Mouse (Mus musculus) leukemia stem cell, adult 10-12 weeks (primary cell): Measurements from ENCODE around the gene Olfr1137. TPM values are rescaled to one million over a fixed set of nuclear protein-coding genes. Genes with fewer than 3 reads are reported as not detected.

Source experiments
- polyA plus RNA-seq: library from polyadenylated mRNA; stranded (reverse); fragments of >175 nt; gene quantifications from 2 replicates; pipeline ENCODE4 v1.2.3, GENCODE M21; 2012; ENCODE audit warnings: low replicate concordance

Gene Olfr1137
- not detected in 2 replicates for polyA plus RNA-seq

GRCm38 (mm10) chr2:87713079-87713478 is at the start of gene Olfr1137:
TSS of gene Olfr1137 (minus strand) at chr2:87713179.

GRCm38 (mm10) chr2:87753891-87754290 is 40.9 kb upstream of the Olfr1137 start, which contains the start of gene Olfr1141:
TSS of gene Olfr1141 (minus strand) at chr2:87753991.

GRCm38 (mm10) chr2:87743452-87743851 is 30.5 kb upstream of the Olfr1137 start, which contains the start of gene Olfr1140:
TSS of gene Olfr1140 (plus strand) at chr2:87743752.

GRCm38 (mm10) chr2:87739878-87740277 is 26.9 kb upstream of the Olfr1137 start, which contains the start of gene Olfr1138:
TSS of gene Olfr1138 (minus strand) at chr2:87739978.

GRCm38 (mm10) chr2:87693847-87694246 is 19.1 kb downstream of the Olfr1137 start, which contains the start of gene Olfr1136:
TSS of gene Olfr1136 (minus strand) at chr2:87693947.

GRCm38 (mm10) chr2:87673564-87673963 is 39.4 kb downstream of the Olfr1137 start, which contains the start of gene Olfr1135:
TSS of gene Olfr1135 (minus strand) at chr2:87673664.

Other genes with a start within 250 kb of the Olfr1137 start
- not detected in 2 replicates for gene Pramel7, start 216.1 kb downstream of the Olfr1137 start, polyA plus RNA-seq
- gene Pramel6, start 206.6 kb downstream of the Olfr1137 start, polyA plus RNA-seq: not detected in 2 replicates
- not detected in 2 replicates for gene Olfr153, start 181.4 kb downstream of the Olfr1137 start, polyA plus RNA-seq
- not detected in 2 replicates for gene Olfr1128, start 167.6 kb downstream of the Olfr1137 start, polyA plus RNA-seq
- gene Olfr1129, start 139.3 kb downstream of the Olfr1137 start, polyA plus RNA-seq: not detected in 2 replicates
- 0.07 TPM in 1 of 2 replicates, not detected in the other for gene Olfr1130, start 107.0 kb downstream of the Olfr1137 start, polyA plus RNA-seq
- not detected in 2 replicates for gene Olfr1131, start 86.1 kb downstream of the Olfr1137 start, polyA plus RNA-seq
- gene Olfr1132, start 75.6 kb downstream of the Olfr1137 start, polyA plus RNA-seq: not detected in 2 replicates
- gene Olfr1133, start 65.8 kb downstream of the Olfr1137 start, polyA plus RNA-seq: not detected in 2 replicates
- not detected in 2 replicates for gene Olfr1134, start 54.7 kb downstream of the Olfr1137 start, polyA plus RNA-seq
- gene Olfr1135, start 39.5 kb downstream of the Olfr1137 start, polyA plus RNA-seq: not detected in 2 replicates
- gene Olfr1136, start 19.2 kb downstream of the Olfr1137 start, polyA plus RNA-seq: not detected in 2 replicates
- gene Olfr1138, start 26.8 kb upstream of the Olfr1137 start, polyA plus RNA-seq: not detected in 2 replicates
- not detected in 2 replicates for gene Olfr1140, start 30.6 kb upstream of the Olfr1137 start, polyA plus RNA-seq
- not detected in 2 replicates for gene Olfr1141, start 40.8 kb upstream of the Olfr1137 start, polyA plus RNA-seq
- gene Olfr152, start 66.3 kb upstream of the Olfr1137 start, polyA plus RNA-seq: not detected in 2 replicates
- not detected in 2 replicates for gene Olfr1143, start 87.4 kb upstream of the Olfr1137 start, polyA plus RNA-seq
- gene Olfr1145, start 96.6 kb upstream of the Olfr1137 start, polyA plus RNA-seq: not detected in 2 replicates
- gene Olfr1148, start 117.4 kb upstream of the Olfr1137 start, polyA plus RNA-seq: not detected in 2 replicates
- gene Olfr1150-ps1, start 130.8 kb upstream of the Olfr1137 start, polyA plus RNA-seq: not detected in 2 replicates
- not detected in 2 replicates for gene Olfr1151, start 142.7 kb upstream of the Olfr1137 start, polyA plus RNA-seq
- not detected in 2 replicates for gene Olfr1152, start 153.3 kb upstream of the Olfr1137 start, polyA plus RNA-seq
- not detected in 2 replicates for gene Olfr1153, start 181.8 kb upstream of the Olfr1137 start, polyA plus RNA-seq
- gene Olfr1154, start 192.0 kb upstream of the Olfr1137 start, polyA plus RNA-seq: not detected in 2 replicates
- gene Olfr1155, start 232.0 kb upstream of the Olfr1137 start, polyA plus RNA-seq: not detected in 2 replicates
- not detected in 2 replicates for gene Olfr1156, start 239.9 kb upstream of the Olfr1137 start, polyA plus RNA-seq